Mouse (Mus musculus) 416B (cell line): Measurements from ENCODE around the gene Pla2g15.
"Not testable (repeated sequence)": the region's sequence is repeated elsewhere in the genome, so short reads cannot be mapped to it uniquely, and the experiment has no call there.

Experiments used
- DNase-seq: peaks from one replicate; pipeline ENCODE4 v3.0.0; 2011; ENCODE audit warnings: low read depth

The Pla2g15 gene

GRCm38 (mm10) chr8:106169017-106169933 lies 19.1 kb downstream of the Pla2g15 start:
- peak; percentile 68 for DNase-seq

GRCm38 (mm10) chr8:106169934-106170480 lies 19.8 kb downstream of the Pla2g15 start:
- DNase-seq: peak; percentile 34

- no peak for DNase-seq
Observed at GRCm38 (mm10) chr8:106173566-106173965, 23.4 kb downstream of the Pla2g15 start.

GRCm38 (mm10) chr8:106176891-106177290 lies 26.7 kb downstream of the Pla2g15 start:
- no peak for DNase-seq

- no peak for DNase-seq
Observed at GRCm38 (mm10) chr8:106177594-106177993, 27.4 kb downstream of the Pla2g15 start.

- DNase-seq: no peak
Observed at GRCm38 (mm10) chr8:106178428-106178827, 28.2 kb downstream of the Pla2g15 start.

- no peak for DNase-seq
Observed at GRCm38 (mm10) chr8:106185628-106186270, 35.5 kb downstream of the Pla2g15 start.

GRCm38 (mm10) chr8:106186394-106186793 lies 36.2 kb downstream of the Pla2g15 start:
- no peak for DNase-seq

- no peak for DNase-seq
Observed at GRCm38 (mm10) chr8:106189162-106189561, 39.0 kb downstream of the Pla2g15 start.

- no peak for DNase-seq
Observed at GRCm38 (mm10) chr8:106191639-106192038, 41.4 kb downstream of the Pla2g15 start.

- DNase-seq: peak; percentile 47
Observed at GRCm38 (mm10) chr8:106193162-106193561, 43.0 kb downstream of the Pla2g15 start.

- no peak for DNase-seq
Observed at GRCm38 (mm10) chr8:106194062-106194461, 43.9 kb downstream of the Pla2g15 start.

GRCm38 (mm10) chr8:106198741-106199140 lies 48.5 kb downstream of the Pla2g15 start:
- peak; percentile 87 for DNase-seq

GRCm38 (mm10) chr8:106199596-106199995 lies 49.4 kb downstream of the Pla2g15 start:
- DNase-seq: not testable (repeated sequence)

- peak; percentile 72 for DNase-seq
Observed at GRCm38 (mm10) chr8:106210035-106210731, 60.0 kb downstream of the Pla2g15 start.

GRCm38 (mm10) chr8:106210821-106211345 lies 60.7 kb downstream of the Pla2g15 start, which contains the start of the genes Slc7a6os and Prmt7:
Slc7a6os (minus strand) TSS chr8:106210935.
Prmt7 (plus strand) TSS chr8:106210936.
- DNase-seq: peak; percentile 91

- peak; percentile 56 for DNase-seq
Observed at GRCm38 (mm10) chr8:106211421-106211820, 61.2 kb downstream of the Pla2g15 start.

- no peak for DNase-seq
Observed at GRCm38 (mm10) chr8:106213959-106214358, 63.8 kb downstream of the Pla2g15 start.
